Mouse (Mus musculus): ENCODE measurements around the gene Med31. TPM values are rescaled to one million over a fixed set of nuclear protein-coding genes. Genes with fewer than 3 reads are reported as not detected.

Med31 gene
- total and polyA plus RNA-seq, 3 experiments = 21.7 to 33.4 (median 25.5) TPM

DNA sequence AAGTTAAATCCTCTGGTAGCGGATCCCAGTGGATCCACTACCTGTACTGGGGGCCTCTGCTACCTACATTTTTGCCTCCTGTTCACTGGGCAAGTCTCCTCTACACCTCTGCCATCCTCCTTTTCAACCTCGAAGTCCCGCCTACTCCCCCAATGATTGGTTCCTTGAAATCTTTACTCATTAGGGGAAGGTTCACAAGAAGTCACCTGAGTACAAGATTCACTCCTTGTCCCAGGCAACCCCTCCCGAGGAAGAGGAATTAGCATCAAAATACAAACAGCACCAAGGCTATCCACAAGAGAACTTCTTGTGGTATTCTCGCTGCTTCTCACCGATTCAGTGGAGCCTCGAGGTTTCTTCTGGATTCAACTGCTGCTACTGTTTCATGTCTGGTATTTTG, 16.7 kb upstream of the Med31 start:
- dilution Hi-C loops (cut with MboI; ENCODE audit: extremely low pct_ligation_motif_present, extremely low pct_unique_long_range_greater_than_20kb, low sequenced_read_pairs) (no loop called here), in situ Hi-C loops (cut with MboI; ENCODE audit: low pct_ligation_motif_present, low pct_unique_long_range_greater_than_20kb, low sequenced_read_pairs) (no loop called here)
- no peaks in the 10 kb centered on the region for H3K9me3 ChIP-seq (replicated peaks; ENCODE audit: low read length)
- H3K36me3 ChIP-seq (replicated peaks in 1 of 2; ENCODE audit: control insufficient read depth in 1 of 2, insufficient read depth in 1 of 2, low read length in 1 of 2) = no peaks in the 10 kb centered on the region
- no peak for TF ChIP-seq SIN3A (IDR thresholded peaks at IDR 0.05; ENCODE audit: low read length)
- no peak for TF ChIP-seq ETS1 (conservative IDR thresholded peaks at IDR 0.05; ENCODE audit: low read depth, low read length)
- no peak for TF ChIP-seq ZMIZ1 (IDR thresholded peaks at IDR 0.05; ENCODE audit: low read depth, low read length)
- no peak for TF ChIP-seq E2F4 (IDR thresholded peaks at IDR 0.05; ENCODE audit: insufficient replicate concordance, low read depth, low read length)
- no peak for TF ChIP-seq RCOR1 (conservative IDR thresholded peaks at IDR 0.05; ENCODE audit: low read depth, low read length)
- no peak for TF ChIP-seq RAD21 (IDR thresholded peaks at IDR 0.05; ENCODE audit: low read depth, low read length)
- TF ChIP-seq POLR2AphosphoS2 (IDR thresholded peaks at IDR 0.05; ENCODE audit: low read depth, low read length) = no peak
- no peak for TF ChIP-seq KAT2A (IDR thresholded peaks at IDR 0.05; ENCODE audit: insufficient replicate concordance, low read length)
- no peak for TF ChIP-seq ELF1 (IDR thresholded peaks at IDR 0.05; ENCODE audit: low read depth, low read length)
- TF ChIP-seq MEF2A (IDR thresholded peaks at IDR 0.05; ENCODE audit: borderline replicate concordance, low read depth, low read length) = no peak
- no peak for TF ChIP-seq JUND (conservative IDR thresholded peaks at IDR 0.05; ENCODE audit: low read depth, low read length)
- no peak for TF ChIP-seq NRF1 (IDR thresholded peaks at IDR 0.05; ENCODE audit: low read depth, low read length)
- no peak for TF ChIP-seq TBP (conservative IDR thresholded peaks at IDR 0.05; ENCODE audit: low read depth, low read length)
- no peak for TF ChIP-seq MAFK (IDR thresholded peaks at IDR 0.05; ENCODE audit: insufficient replicate concordance, low read length)
- H3K79me2 ChIP-seq (replicated peaks; ENCODE audit: control insufficient read depth, extremely low read depth, insufficient read depth, poor library complexity, severe bottlenecking) = no peaks in the 10 kb centered on the region
- H3K27ac ChIP-seq (ENCODE audit: insufficient read depth, low read depth) = no peak overlapping the region
- no peaks in the 10 kb centered on the region for H3K4me1 ChIP-seq (ENCODE audit: control insufficient read depth in 1 of 2, insufficient read depth in 2 of 2)
- peaks cover 60% of the 10 kb centered on the region for H3K27me3 ChIP-seq (replicated peaks)
- H3K4me3 ChIP-seq (replicated peaks in 1 of 3; ENCODE audit: low read depth in 2 of 3, low read length in 2 of 3, poor library complexity in 1 of 3) = no peak overlapping the region
- DNase-seq (ENCODE audit: extremely low read depth) = no peak
- no peak overlapping the region for H3K4me2 ChIP-seq (ENCODE audit: insufficient read depth, low read depth, poor library complexity, severe bottlenecking)
- H3K9ac ChIP-seq (ENCODE audit: insufficient read depth, low read depth) = no peak overlapping the region

- no peak overlapping the region for H3K9ac ChIP-seq (ENCODE audit: insufficient read depth, low read depth)
- in situ Hi-C loops (cut with MboI; ENCODE audit: low pct_ligation_motif_present, low pct_unique_long_range_greater_than_20kb, low sequenced_read_pairs) (loop anchor here (10.0 kb wide), 1 partner anchor 86 kb away; the partner anchor contains the start of gene Fbxo39), dilution Hi-C loops (cut with MboI; ENCODE audit: extremely low pct_ligation_motif_present, extremely low pct_unique_long_range_greater_than_20kb, low sequenced_read_pairs) (no loop called here)
- peaks cover 53% of the 10 kb centered on the region for H3K27me3 ChIP-seq (replicated peaks)
- no peaks in the 10 kb centered on the region for H3K79me2 ChIP-seq (replicated peaks; ENCODE audit: control insufficient read depth, extremely low read depth, insufficient read depth, poor library complexity, severe bottlenecking)
- H3K9me3 ChIP-seq (replicated peaks; ENCODE audit: low read length) = no peaks in the 10 kb centered on the region
- H3K4me1 ChIP-seq (ENCODE audit: control insufficient read depth in 1 of 2, insufficient read depth in 2 of 2) = peaks cover 0 to 5% of the 10 kb centered on the region in 2 experiments; a peak in 1 of 4 replicates
- no peaks in the 10 kb centered on the region for H3K36me3 ChIP-seq (replicated peaks in 1 of 2; ENCODE audit: control insufficient read depth in 1 of 2, insufficient read depth in 1 of 2, low read length in 1 of 2)
- no peak overlapping the region for H3K27ac ChIP-seq (ENCODE audit: insufficient read depth, low read depth)
- no peak for DNase-seq (ENCODE audit: extremely low read depth)
- TF ChIP-seq CHD2 (IDR thresholded peaks at IDR 0.05; ENCODE audit: low read length) (no peak), RAD21 (IDR thresholded peaks at IDR 0.05; ENCODE audit: low read depth, low read length) (no peak), KAT2A (IDR thresholded peaks at IDR 0.05; ENCODE audit: insufficient replicate concordance, low read length) (no peak), MAZ (IDR thresholded peaks at IDR 0.05; ENCODE audit: low read depth, low read length) (no peak), MXI1 (IDR thresholded peaks at IDR 0.05; ENCODE audit: low read depth, low read length) (no peak), EP300 (IDR thresholded peaks at IDR 0.05; ENCODE audit: low read length) (no peak), TCF12 (IDR thresholded peaks at IDR 0.05; ENCODE audit: low read depth, low read length) (no peak), NELFE (IDR thresholded peaks at IDR 0.05; ENCODE audit: low read depth, low read length) (no peak), MYC (IDR thresholded peaks at IDR 0.05; ENCODE audit: low read depth, low read length) (no peak), TBP (conservative IDR thresholded peaks at IDR 0.05; ENCODE audit: low read depth, low read length) (no peak), PAX5 (IDR thresholded peaks at IDR 0.05; ENCODE audit: low read length) (no peak), IRF4 (IDR thresholded peaks at IDR 0.05; ENCODE audit: low read depth, low read length) (no peak), ELF1 (IDR thresholded peaks at IDR 0.05; ENCODE audit: low read depth, low read length) (no peak), CTCF (conservative IDR thresholded peaks at IDR 0.05 in 1 of 2, IDR thresholded peaks at IDR 0.05 in 1 of 2; ENCODE audit: low read depth in 2 of 2, low read length in 2 of 2) (no peak), ZKSCAN1 (IDR thresholded peaks at IDR 0.05; ENCODE audit: borderline replicate concordance, low read depth, low read length) (no peak), BHLHE40 (IDR thresholded peaks at IDR 0.05; ENCODE audit: low read depth, low read length) (no peak), ETS1 (conservative IDR thresholded peaks at IDR 0.05; ENCODE audit: low read depth, low read length) (no peak)
- no peak overlapping the region for H3K4me2 ChIP-seq (ENCODE audit: insufficient read depth, low read depth, poor library complexity, severe bottlenecking)
- no peak overlapping the region for H3K4me3 ChIP-seq (replicated peaks in 1 of 3; ENCODE audit: low read depth in 2 of 3, low read length in 2 of 3, poor library complexity in 1 of 3)
Observed at GRCm38 (mm10) chr11:72228513-72228912, 13.1 kb upstream of the Med31 start.
